Mouse (Mus musculus) hindbrain, postnatal 0 days (tissue): ENCODE measurements around the gene Emc1. TPM values are rescaled to one million over a fixed set of nuclear protein-coding genes. Genes with fewer than 3 reads are reported as not detected.

Source experiments
- ATAC-seq: fragments of 200-750 bp; cut with Nextera tagmentation; 2 replicates; pipeline ENCODE4 v1.8.0; 2017; ENCODE audit warnings: mild to moderate bottlenecking, moderate TSS enrichment, moderate library complexity
- DNase-seq: peaks from one replicate; pipeline ENCODE4 v3.0.0-alpha.2; 2015; ENCODE audit warnings: low spot score
- H3K27ac ChIP-seq: fragments of 300-500 bp; sonication (generic); 2 replicates; pipeline ENCODE4 v1.5.1; 2014; ENCODE audit warnings: mild to moderate bottlenecking
- H3K27me3 ChIP-seq: fragments of 300-500 bp; sonication (generic); 2 replicates; pipeline ENCODE4 v1.6.1; 2014; ENCODE audit warnings: low read length, mixed read lengths; ENCODE audit not compliant: insufficient read depth
- H3K36me3 ChIP-seq: fragments of 300-500 bp; sonication (generic); 2 replicates; pipeline ENCODE4 v1.6.1; 2014; ENCODE audit warnings: low read length, mixed read lengths; ENCODE audit not compliant: insufficient read depth
- H3K4me1 ChIP-seq: fragments of 300-500 bp; sonication (generic); 2 replicates; pipeline ENCODE4 v1.6.1; 2014; ENCODE audit warnings: antibody characterized with exemption, low read length, mixed read lengths; ENCODE audit not compliant: insufficient read depth
- H3K4me2 ChIP-seq: fragments of 300-500 bp; sonication (generic); 2 replicates; pipeline ENCODE4 v1.6.1; 2014; ENCODE audit warnings: low read depth, mild to moderate bottlenecking, low read length, moderate library complexity, mixed read lengths
- H3K4me3 ChIP-seq: fragments of 300-500 bp; sonication (generic); 2 replicates; pipeline ENCODE4 v1.5.1; 2014; ENCODE audit warnings: low read length
- H3K9ac ChIP-seq: fragments of 300-500 bp; sonication (generic); replicated peaks from 2 replicates; pipeline ENCODE4 v1.6.1; 2014; ENCODE audit warnings: mild to moderate bottlenecking, low read length, moderate library complexity, mixed read lengths
- H3K9me3 ChIP-seq: fragments of 300-500 bp; sonication (generic); 2 replicates; pipeline ENCODE4 v1.6.1; 2016; ENCODE audit warnings: low read length, mixed read lengths
- CTCF ChIP-seq: IDR thresholded peaks from 2 replicates; pipeline ENCODE4 v1.5.1; 2016; ENCODE audit warnings: antibody characterized with exemption, control low read depth, low read depth
- WGBS: fragments of 180-500 bp; shearing (Covaris S2); extraction: QIAGEN DNeasy Blood & Tissue Kit; methylation state at CpG from one replicate; pipeline ENCODE4 v1.1.7; 2014; 5-methylcytosine and 5-hydroxymethylcytosine counted together
- microRNA-seq, 2 experiments: library from miRNA; unstranded; fragments of <30 nt; microRNA quantifications; one replicate each; pipeline ENCODE4; 2016
- polyA plus RNA-seq: library from polyadenylated mRNA; unstranded; fragments of >200 nt; fragmentation: Nextera tagmentation; extraction: Ambion mirVana; gene quantifications from 2 replicates; pipeline ENCODE4 v1.2.1, GENCODE M21; 2015
- total RNA-seq: library from RNA; depleted of rRNA; stranded (reverse); fragments of >200 nt; gene quantifications from 2 replicates; pipeline ENCODE4 v1.2.3, GENCODE M21; 2014; rRNA removed

Emc1 gene
- total and polyA plus RNA-seq, 2 experiments from 2014 or later = 41.3 to 71.0 TPM

GRCm38 (mm10) chr4:139422409-139422808 is 70.0 kb downstream of the Emc1 start:
- Histone ChIP-seq H3K4me3 (no peak overlapping the region), H3K4me1 (no peaks in the 10 kb centered on the region), H3K9me3 (no peaks in the 10 kb centered on the region), H3K27me3 (no peaks in the 10 kb centered on the region), H3K27ac (no peak overlapping the region), H3K36me3 (peaks cover 95% of the 10 kb centered on the region), H3K9ac (no peak overlapping the region), H3K4me2 (no peak overlapping the region)
- DNase-seq = no peak
- no peak for ATAC-seq
- TF ChIP-seq CTCF = no peak
- WGBS = 97% methylated on average over 2 of the region's 2 CpGs

- no peaks in the 10 kb centered on the region for H3K27me3 ChIP-seq
- peaks cover 95% of the 10 kb centered on the region for H3K36me3 ChIP-seq
- WGBS = 78% methylated on average over 2 of the region's 2 CpGs
- TF ChIP-seq CTCF = no peak
- no peaks in the 10 kb centered on the region for H3K4me1 ChIP-seq
- no peak overlapping the region for H3K9ac ChIP-seq
- H3K9me3 ChIP-seq = no peaks in the 10 kb centered on the region
- no peak overlapping the region for H3K4me3 ChIP-seq
- no peak for ATAC-seq
- DNase-seq = no peak
- H3K4me2 ChIP-seq = no peak overlapping the region
- H3K27ac ChIP-seq = no peak overlapping the region
These were observed 70.9 kb downstream of the Emc1 start for GRCm38 (mm10) chr4:139423270-139423669.

Small RNAs within 50 kb of the gene (microRNA-seq; reads per million reads assigned to microRNA genes)
- gene Gm24245 (0.53 to 0.72 reads per million in 2 experiments), gene Gm25732 (0 reads per million in 2 experiments)

Other genes starting within 250 kb of the Emc1 start
- 17.1 and 19.1 TPM in 2 replicates for gene Minos1, start 221.5 kb upstream of the Emc1 start, total RNA-seq
- 462 and 467 TPM in 2 replicates for gene Minos1, start 221.5 kb upstream of the Emc1 start, polyA plus RNA-seq
- gene Capzb, start 159.7 kb upstream of the Emc1 start, total RNA-seq = 86.6 and 88.5 TPM in 2 replicates
- 310 and 315 TPM in 2 replicates for gene Capzb, start 159.7 kb upstream of the Emc1 start, polyA plus RNA-seq
- gene Pqlc2, start 41.9 kb upstream of the Emc1 start, total RNA-seq = 23.1 and 23.5 TPM in 2 replicates
- 13.3 and 13.7 TPM in 2 replicates for gene Pqlc2, start 41.9 kb upstream of the Emc1 start, polyA plus RNA-seq
- gene Akr7a5, start 41.8 kb upstream of the Emc1 start, total RNA-seq = 58.5 and 73.3 TPM in 2 replicates
- gene Akr7a5, start 41.8 kb upstream of the Emc1 start, polyA plus RNA-seq = 67.6 and 69.2 TPM in 2 replicates
- 23.7 and 29.7 TPM in 2 replicates for gene Mrto4, start within 50 bp of the Emc1 start, total RNA-seq
- 75.9 and 77.3 TPM in 2 replicates for gene Mrto4, start within 50 bp of the Emc1 start, polyA plus RNA-seq
- gene Ubr4, start within 50 bp of the Emc1 start, total RNA-seq = 180 and 184 TPM in 2 replicates
- 55.4 and 65.4 TPM in 2 replicates for gene Ubr4, start within 50 bp of the Emc1 start, polyA plus RNA-seq
- gene Iffo2, start 178.0 kb downstream of the Emc1 start, total RNA-seq = 14.4 and 14.5 TPM in 2 replicates
- 5.9 and 6.8 TPM in 2 replicates for gene Iffo2, start 178.0 kb downstream of the Emc1 start, polyA plus RNA-seq